ENCODE assay signal across 8 mouse cellular contexts in genomic region chr13:112101421-112101756, GRCm38 (mm10).
DNase-seq lines count a peak whose midpoint lies in the region; ATAC-seq lines count a peak whose summit lies in the region.

No protein-coding gene starts in this region.

- H3K9me3 ChIP-seq in kidney, embryonic 14.5 days (ENCODE audit: control insufficient read depth, low read length), result no peaks in the 10 kb centered on the region
- no peaks in the 10 kb centered on the region for H3K9me3 ChIP-seq in embryonic facial prominence, embryonic 15.5 days (replicated peaks)
- no peaks in the 10 kb centered on the region for H3K9me3 ChIP-seq in intestine, embryonic 14.5 days (ENCODE audit: control insufficient read depth, low read length)
- no peaks in the 10 kb centered on the region for H3K9me3 ChIP-seq in midbrain, embryonic 16.5 days (replicated peaks; ENCODE audit: control insufficient read depth, low read length, poor library complexity, severe bottlenecking)

- no peaks in the 10 kb centered on the region for H3K36me3 ChIP-seq in kidney, embryonic 14.5 days (ENCODE audit: control insufficient read depth, insufficient read depth, low read length)
- no peaks in the 10 kb centered on the region for H3K36me3 ChIP-seq in embryonic facial prominence, embryonic 15.5 days
- H3K36me3 ChIP-seq in intestine, embryonic 14.5 days (ENCODE audit: control insufficient read depth, insufficient read depth, low read length), result no peaks in the 10 kb centered on the region
- no peaks in the 10 kb centered on the region for H3K36me3 ChIP-seq in midbrain, embryonic 16.5 days (ENCODE audit: control insufficient read depth, insufficient read depth, low read length)

- no peak for ATAC-seq in kidney, embryonic 14.5 days (ENCODE audit: low FRiP score, low TSS enrichment)
- 0 out of 2 replicates have a peak, but pooled peaks have one; percentile 26 for ATAC-seq in embryonic facial prominence, embryonic 15.5 days (ENCODE audit: insufficient number of reproducible peaks, low FRiP score, low TSS enrichment, low read depth)
- 0 out of 2 replicates have a peak, but pooled peaks have one; percentile 21 for ATAC-seq in intestine, embryonic 14.5 days (replicated peaks; ENCODE audit: low FRiP score, low TSS enrichment, low read depth)
- ATAC-seq in midbrain, embryonic 16.5 days, result peak; percentile 15

- intact Hi-C loops in left cerebral cortex, postnatal 36 days (cut with DNase I), result loop anchor here (5.0 kb wide), 1 partner anchor 294 kb away; the partner anchor contains the start of gene Map3k1

- no peak for DNase-seq in kidney, postnatal 25 days
- no peak for DNase-seq in intestine, embryonic 14.5 days (ENCODE audit: low spot score)
- no peak for DNase-seq in cerebellum, adult 11-12 months
- DNase-seq in left cerebral cortex, postnatal 36 days (ENCODE audit: low spot score in 2 of 2), result no peak
- DNase-seq in spleen, postnatal 4 days (ENCODE audit: low spot score in 2 of 2), result no peak

- peak overlapping the region; percentile 45 for H3K4me3 ChIP-seq in kidney, embryonic 14.5 days (ENCODE audit: low read length)
- peak overlapping the region; percentile 51 for H3K4me3 ChIP-seq in embryonic facial prominence, embryonic 15.5 days (replicated peaks)
- H3K4me3 ChIP-seq in intestine, embryonic 14.5 days (ENCODE audit: low read depth, low read length), result peak overlapping the region; percentile 48
- H3K4me3 ChIP-seq in midbrain, embryonic 16.5 days (ENCODE audit: low read depth, low read length), result peak overlapping the region; percentile 51

- 54% methylated on average over 5 of the region's 5 CpGs for WGBS in kidney, embryonic 14.5 days
- whole genome bisulfite sequencing in embryonic facial prominence, embryonic 15.5 days, result 35% methylated on average over 5 of the region's 5 CpGs
- 53% methylated on average over 5 of the region's 5 CpGs for WGBS in intestine, embryonic 14.5 days
- 51% methylated on average over 5 of the region's 5 CpGs for WGBS in midbrain, embryonic 16.5 days

- H3K4me1 ChIP-seq in kidney, embryonic 14.5 days (ENCODE audit: control insufficient read depth, insufficient read depth, low read length), result peaks cover 7% of the 10 kb centered on the region
- peaks cover 18% of the 10 kb centered on the region for H3K4me1 ChIP-seq in embryonic facial prominence, embryonic 15.5 days
- peaks cover 2% of the 10 kb centered on the region; the same call in 1 of the 2 replicates for H3K4me1 ChIP-seq in intestine, embryonic 14.5 days (replicated peaks; ENCODE audit: control insufficient read depth, insufficient read depth, low read length)
- peaks cover 11% of the 10 kb centered on the region for H3K4me1 ChIP-seq in midbrain, embryonic 16.5 days (ENCODE audit: control insufficient read depth, insufficient read depth, low read length)

- H3K4me2 ChIP-seq in kidney, embryonic 14.5 days (replicated peaks; ENCODE audit: low read depth, low read length), result peak overlapping the region; percentile 73
- peak overlapping the region; percentile 92 for H3K4me2 ChIP-seq in embryonic facial prominence, embryonic 15.5 days (replicated peaks)
- peak overlapping the region; percentile 91 for H3K4me2 ChIP-seq in intestine, embryonic 14.5 days (ENCODE audit: low read length)
- H3K4me2 ChIP-seq in midbrain, embryonic 16.5 days (ENCODE audit: low read length), result peak overlapping the region; percentile 62

- peak overlapping the region; percentile 62 for H3K9ac ChIP-seq in kidney, embryonic 14.5 days (ENCODE audit: low read depth, low read length)
- no peak overlapping the region for H3K9ac ChIP-seq in embryonic facial prominence, embryonic 15.5 days
- peak overlapping the region; percentile 55 for H3K9ac ChIP-seq in intestine, embryonic 14.5 days (ENCODE audit: low read length)
- peak overlapping the region; percentile 77 for H3K9ac ChIP-seq in midbrain, embryonic 16.5 days (ENCODE audit: low read depth, low read length)

- peak overlapping the region; percentile 39; the same call in 1 of the 2 replicates for H3K27ac ChIP-seq in kidney, embryonic 14.5 days (ENCODE audit: low read depth, low read length)
- H3K27ac ChIP-seq in embryonic facial prominence, embryonic 15.5 days (replicated peaks), result no peak overlapping the region; the same call in 1 of the 2 replicates
- peak overlapping the region; percentile 90 for H3K27ac ChIP-seq in intestine, embryonic 14.5 days (ENCODE audit: low read depth)
- peak overlapping the region; percentile 90 for H3K27ac ChIP-seq in midbrain, embryonic 16.5 days (ENCODE audit: low read length)

- H3K27me3 ChIP-seq in kidney, embryonic 14.5 days (ENCODE audit: control insufficient read depth, insufficient read depth, low read length), result no peaks in the 10 kb centered on the region
- no peaks in the 10 kb centered on the region for H3K27me3 ChIP-seq in embryonic facial prominence, embryonic 15.5 days
- no peaks in the 10 kb centered on the region for H3K27me3 ChIP-seq in intestine, embryonic 14.5 days (replicated peaks; ENCODE audit: control insufficient read depth, insufficient read depth, low read length)
- no peaks in the 10 kb centered on the region for H3K27me3 ChIP-seq in midbrain, embryonic 16.5 days (ENCODE audit: control insufficient read depth, insufficient read depth, low read depth, low read length)
